Mouse (Mus musculus) MEL (cell line): Measurements from ENCODE around the gene Rpl3. TPM values are rescaled to one million over a fixed set of nuclear protein-coding genes. Genes with fewer than 3 reads are reported as not detected.

Experiments
- DNase-seq: peaks from one replicate; pipeline ENCODE4 v3.0.0; 2011; ENCODE audit warnings: low read depth, low spot score
- H3K27ac ChIP-seq: 2 replicates; pipeline ENCODE4 v1.5.1; 2012; ENCODE audit warnings: low read depth, mild to moderate bottlenecking, control low read depth, low read length, moderate library complexity; ENCODE audit not compliant: control insufficient read depth
- H3K27me3 ChIP-seq, 2 experiments: fragments of 150-350 bp in 1 of 2; sonication (generic) in 1 of 2; 2 replicates each; pipeline ENCODE4 v1.6.1; 2012; ENCODE audit warnings: low read length in 2 of 2, mild to moderate bottlenecking in 2 of 2, improper control_type of control experiment in 1 of 2, moderate library complexity in 1 of 2; ENCODE audit not compliant: insufficient read depth in 2 of 2, control insufficient read depth in 1 of 2
- H3K36me3 ChIP-seq, 2 experiments: 2 replicates each; pipeline ENCODE4 v1.6.1; 2012 to 2014; ENCODE audit warnings: low read length in 2 of 2, improper control_type of control experiment in 1 of 2, inconsistent platforms in 1 of 2, mild to moderate bottlenecking in 1 of 2; ENCODE audit not compliant: insufficient read depth in 2 of 2, control insufficient read depth in 1 of 2
- H3K4me1 ChIP-seq, 2 experiments: fragments of 150-350 bp in 1 of 2; sonication (generic) in 1 of 2; 2 replicates each; pipeline ENCODE4 v1.6.1; 2012; ENCODE audit warnings: low read length in 2 of 2, improper control_type of control experiment in 1 of 2, mild to moderate bottlenecking in 1 of 2; ENCODE audit not compliant: insufficient read depth in 2 of 2, control insufficient read depth in 1 of 2
- H3K4me3 ChIP-seq, 2 experiments: fragments of 150-350 bp in 1 of 2; sonication (generic) in 1 of 2; 2 replicates each; pipeline ENCODE4 v1.5.1; 2012; ENCODE audit warnings: low read depth in 2 of 2, low read length in 2 of 2, mild to moderate bottlenecking in 2 of 2, moderate library complexity in 2 of 2, control low read depth in 1 of 2, improper control_type of control experiment in 1 of 2; ENCODE audit not compliant: control insufficient read depth in 1 of 2, insufficient read depth in 1 of 2
- H3K79me2 ChIP-seq: 2 replicates; pipeline ENCODE4 v1.6.1; 2012; ENCODE audit warnings: mild to moderate bottlenecking, low read length, moderate library complexity; ENCODE audit not compliant: control insufficient read depth, poor library complexity, insufficient read depth
- H3K9ac ChIP-seq: 2 replicates; pipeline ENCODE4 v1.6.1; 2012; ENCODE audit warnings: low read depth, mild to moderate bottlenecking, control low read depth, low read length, moderate library complexity; ENCODE audit not compliant: control insufficient read depth, poor library complexity, severe bottlenecking
- H3K9me3 ChIP-seq: fragments of 150-350 bp; sonication (generic); replicated peaks from 2 replicates; pipeline ENCODE4 v1.6.1; 2012; ENCODE audit warnings: mild to moderate bottlenecking, low read length, improper control_type of control experiment, moderate library complexity; ENCODE audit not compliant: insufficient read depth
- BHLHE40 ChIP-seq: IDR thresholded peaks from 2 replicates; pipeline ENCODE4 v1.6.1; 2012; ENCODE audit warnings: low read depth, mild to moderate bottlenecking, inconsistent platforms, low read length, improper control_type of control experiment, borderline replicate concordance
- CHD1 ChIP-seq: IDR thresholded peaks from 2 replicates; pipeline ENCODE4 v1.6.1; 2012; ENCODE audit warnings: low read depth, mild to moderate bottlenecking, inconsistent platforms, low read length, improper control_type of control experiment
- ELF1 ChIP-seq: IDR thresholded peaks from 2 replicates; pipeline ENCODE4 v1.6.1; 2014; ENCODE audit warnings: low read depth, mild to moderate bottlenecking, inconsistent platforms, low read length, improper control_type of control experiment, moderate library complexity
- EP300 ChIP-seq, 2 experiments: IDR thresholded peaks; 2 replicates each; pipeline ENCODE4 v1.6.1; 2011; ENCODE audit warnings: improper control_type of control experiment in 2 of 2, low read length in 2 of 2, low read depth in 1 of 2, mild to moderate bottlenecking in 1 of 2
- ETS1 ChIP-seq: IDR thresholded peaks from 2 replicates; pipeline ENCODE4 v1.6.1; 2012; ENCODE audit warnings: low read depth, mild to moderate bottlenecking, inconsistent platforms, low read length, improper control_type of control experiment, moderate library complexity
- GABPA ChIP-seq: IDR thresholded peaks from 2 replicates; pipeline ENCODE4 v1.6.1; 2012; ENCODE audit warnings: low read depth, mild to moderate bottlenecking, inconsistent platforms, low read length, improper control_type of control experiment, moderate library complexity
- GATA1 ChIP-seq: IDR thresholded peaks from 2 replicates; pipeline ENCODE4 v1.6.1; 2011; ENCODE audit warnings: low read depth, low read length, improper control_type of control experiment
- MAFK ChIP-seq: IDR thresholded peaks from 2 replicates; pipeline ENCODE4 v1.6.1; 2011; ENCODE audit warnings: low read depth, mild to moderate bottlenecking, low read length, improper control_type of control experiment, borderline replicate concordance
- MAX ChIP-seq: IDR thresholded peaks from 2 replicates; pipeline ENCODE4 v1.6.1; 2011; ENCODE audit warnings: low read length, improper control_type of control experiment
- MXI1 ChIP-seq: IDR thresholded peaks from 2 replicates; pipeline ENCODE4 v1.6.1; 2011; ENCODE audit warnings: mild to moderate bottlenecking, low read depth, low read length, improper control_type of control experiment
- MYB ChIP-seq: IDR thresholded peaks from 2 replicates; pipeline ENCODE4 v1.6.1; 2011; ENCODE audit warnings: mild to moderate bottlenecking, low read depth, low read length, improper control_type of control experiment
- MYC ChIP-seq: IDR thresholded peaks from 2 replicates; pipeline ENCODE4 v1.6.1; 2011; ENCODE audit warnings: low read depth, mild to moderate bottlenecking, low read length, improper control_type of control experiment, moderate library complexity
- POLR2A ChIP-seq, 2 experiments: IDR thresholded peaks; 2 replicates each; pipeline ENCODE4 v1.6.1; 2011 to 2012; ENCODE audit warnings: low read length in 2 of 2, mild to moderate bottlenecking in 2 of 2, control low read depth in 1 of 2, improper control_type of control experiment in 1 of 2, low read depth in 1 of 2, moderate library complexity in 1 of 2; ENCODE audit not compliant: control insufficient read depth in 1 of 2, insufficient read depth in 1 of 2, poor library complexity in 1 of 2
- POLR2AphosphoS2 ChIP-seq: IDR thresholded peaks from 2 replicates; pipeline ENCODE4 v1.6.1; 2011; ENCODE audit warnings: low read length, improper control_type of control experiment
- SIN3A ChIP-seq: IDR thresholded peaks from 2 replicates; pipeline ENCODE4 v1.6.1; 2012; ENCODE audit warnings: low read length, improper control_type of control experiment, inconsistent platforms
- TBP ChIP-seq: IDR thresholded peaks from 2 replicates; pipeline ENCODE4 v1.8.0; 2011; ENCODE audit warnings: low read depth, low read length, improper control_type of control experiment
- TCF12 ChIP-seq: IDR thresholded peaks from 2 replicates; pipeline ENCODE4 v1.6.1; 2014; ENCODE audit warnings: low read depth, mild to moderate bottlenecking, inconsistent platforms, low read length, improper control_type of control experiment, moderate library complexity
- ZKSCAN1 ChIP-seq: IDR thresholded peaks from 2 replicates; pipeline ENCODE4 v1.6.1; 2012; ENCODE audit warnings: low read depth, mild to moderate bottlenecking, inconsistent platforms, low read length, improper control_type of control experiment, moderate library complexity
- ZNF384 ChIP-seq: IDR thresholded peaks from 2 replicates; pipeline ENCODE4 v1.6.1; 2012; ENCODE audit warnings: low read depth, mild to moderate bottlenecking, inconsistent platforms, low read length, improper control_type of control experiment
- polyA plus RNA-seq, 2 experiments: library from polyadenylated mRNA; stranded (reverse) in 1 of 2; unstranded in 1 of 2; fragments of >175 nt in 1 of 2; fragments of >200 nt in 1 of 2; gene quantifications; 2 replicates each; pipeline versions ENCODE4 v1.2.1 to v1.2.4; 2012; ENCODE audit warnings: low replicate concordance in 2 of 2, low read depth in 1 of 2; ENCODE audit not compliant: insufficient read length in 2 of 2, insufficient read depth in 1 of 2, missing spikeins in 1 of 2
- total RNA-seq: library from RNA; depleted of rRNA; stranded (reverse); fragments of 300-350 nt; gene quantifications from 2 replicates; pipeline ENCODE4 v1.2.3, GENCODE M21; 2012

Rpl3 gene
- total and polyA plus RNA-seq, 3 experiments: 543 to 1,686 (median 1,096) TPM

DNA sequence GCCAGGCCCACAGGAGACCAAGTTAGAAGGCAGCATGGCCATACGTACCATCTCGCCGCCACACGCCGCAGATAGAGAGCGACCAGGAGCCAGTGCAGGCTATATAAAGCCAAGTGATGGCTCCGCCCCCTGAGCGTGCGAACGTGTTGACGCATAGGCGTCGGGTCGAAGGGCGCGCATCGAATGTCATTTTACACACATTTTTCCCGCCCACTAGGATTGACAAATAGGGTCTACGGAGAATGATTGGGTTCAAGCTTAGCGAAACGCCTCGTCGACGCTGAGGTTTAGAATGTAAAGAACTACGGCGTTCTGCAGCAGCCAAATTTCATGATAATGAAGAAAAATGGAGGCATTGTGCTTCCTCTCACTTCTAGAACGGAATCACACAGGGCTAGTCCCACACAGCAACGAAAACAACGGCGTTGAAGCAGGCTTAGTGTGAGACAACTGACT is 8.4 kb downstream of the Rpl3 start (continued):
- TF ChIP-seq ZKSCAN1 (no peak), ZNF384 (no peak), POLR2A (IDR thresholded peaks at IDR 0.05; ENCODE audit: control insufficient read depth in 1 of 2, insufficient read depth in 1 of 2, low read depth in 1 of 2, low read length in 2 of 2, poor library complexity in 1 of 2) (peak; percentile 98 to 100), BHLHE40 (no peak), MAFK (no peak), EP300 (IDR thresholded peaks at IDR 0.05; ENCODE audit: low read depth in 1 of 2, low read length in 2 of 2) (peak in 1 of 2 experiments; percentile 18; a peak in 1 of 4 replicates), POLR2AphosphoS2 (peak; percentile 99; the same call in 1 of the 2 replicates), GABPA (no peak)
- TF ChIP-seq, all 39 proteins: peak for 15

DNA sequence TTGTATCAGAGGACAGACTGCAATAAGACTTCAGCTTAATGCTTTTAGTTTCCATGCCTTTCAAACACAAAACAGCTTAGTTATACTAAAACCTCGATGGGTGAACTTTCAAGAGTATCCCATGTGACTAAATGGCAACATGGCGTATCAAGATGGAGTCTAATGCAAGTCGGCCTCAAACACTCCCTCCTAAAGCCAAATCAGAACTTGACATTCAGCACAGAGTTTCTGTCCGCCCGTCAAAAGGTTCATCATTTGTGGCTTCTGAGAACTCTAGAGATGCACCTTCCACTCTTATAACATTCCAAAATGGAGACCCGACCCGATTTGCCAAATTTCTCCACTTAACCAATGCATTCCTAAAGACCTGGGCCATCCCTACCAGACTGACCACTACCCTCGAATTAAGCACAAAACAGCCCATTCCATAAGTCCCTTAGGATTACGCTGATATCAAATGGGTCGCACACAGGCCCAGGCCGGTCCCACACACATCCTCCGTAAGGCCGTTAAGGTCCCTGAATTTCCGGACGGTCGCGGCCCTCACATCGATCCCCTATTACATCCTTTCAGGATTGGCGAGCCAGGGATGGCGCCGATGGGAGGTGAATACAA is 8.9 kb downstream of the Rpl3 start:
- Histone ChIP-seq H3K27me3 (no peaks in the 10 kb centered on the region), H3K27ac (peak overlapping the region; percentile 87), H3K4me3 (peak overlapping the region; percentile 60 to 85), H3K36me3 (peaks cover 15 to 19% of the 10 kb centered on the region in 2 experiments; a peak in 3 of 4 replicates), H3K9ac (peak overlapping the region; percentile 87), H3K4me1 (peaks cover 0 to 5% of the 10 kb centered on the region in 2 experiments; a peak in 1 of 4 replicates), H3K79me2 (peaks cover 46% of the 10 kb centered on the region), H3K9me3 (no peaks in the 10 kb centered on the region)
- DNase-seq: peak; percentile 76
- peak; percentile 98 for TF ChIP-seq CHD1
- TF ChIP-seq BHLHE40: no peak
- TF ChIP-seq GATA1: no peak
- TF ChIP-seq ETS1: 0 out of 2 replicates have a peak, but pooled peaks have one; percentile 8
- peak; percentile 74; the same call in 1 of the 2 replicates for TF ChIP-seq MAX
- 0 out of 2 replicates have a peak, but pooled peaks have one; percentile 21 for TF ChIP-seq MYB
- no peak for TF ChIP-seq ELF1
- peak; percentile 22; the same call in 1 of the 2 replicates for TF ChIP-seq MXI1
- peak; percentile 86 for TF ChIP-seq MYC
- TF ChIP-seq TBP: no peak
- TF ChIP-seq TCF12: peak; percentile 34; the same call in 1 of the 2 replicates
- TF ChIP-seq SIN3A: peak; percentile 15; the same call in 1 of the 2 replicates
- TF ChIP-seq POLR2AphosphoS2: peak; percentile 90
- no peak for TF ChIP-seq ZNF384
